Mouse (Mus musculus) right cerebral cortex, adult 2 months (tissue): ENCODE results near the gene Eng.

ENCODE experiments used
- DNase-seq, 2 experiments: peaks; one replicate each; pipeline ENCODE4 v3.0.0; 2021 to 2022; ENCODE audit warnings: low spot score in 2 of 2

The Eng gene

GRCm38 (mm10) chr2:32646379-32647056 is at the start of gene Eng:
Gene Eng, plus strand, starts transcription at chr2:32646595.
- no peak for DNase-seq

GRCm38 (mm10) chr2:32596725-32597124 is 49.7 kb upstream of the Eng start:
- no peak for DNase-seq

GRCm38 (mm10) chr2:32597248-32597647 is 49.1 kb upstream of the Eng start:
- no peak for DNase-seq

- no peak for DNase-seq
These were observed 48.7 kb upstream of the Eng start for GRCm38 (mm10) chr2:32597699-32598098.

- no peak for DNase-seq
These were observed 47.9 kb upstream of the Eng start for GRCm38 (mm10) chr2:32598506-32598905.

GRCm38 (mm10) chr2:32599409-32599808 is 47.0 kb upstream of the Eng start, which contains the start of gene St6galnac6:
Gene St6galnac6, plus strand, starts transcription at chr2:32599709.
- no peak for DNase-seq

GRCm38 (mm10) chr2:32601417-32602065 is 44.9 kb upstream of the Eng start:
- no peak for DNase-seq

GRCm38 (mm10) chr2:32602600-32603054 is 43.8 kb upstream of the Eng start:
- DNase-seq, result peak; percentile 92 to 94

GRCm38 (mm10) chr2:32604631-32605030 is 41.8 kb upstream of the Eng start:
- DNase-seq, result no peak

- peak; percentile 71 to 81 for DNase-seq
These were observed 39.9 kb upstream of the Eng start for GRCm38 (mm10) chr2:32606161-32607142.

GRCm38 (mm10) chr2:32607262-32607947 is 39.0 kb upstream of the Eng start:
- peak; percentile 55 to 60 for DNase-seq

- DNase-seq, result peak; percentile 43 to 47
These were observed 38.1 kb upstream of the Eng start for GRCm38 (mm10) chr2:32608141-32608777.

GRCm38 (mm10) chr2:32608778-32609435 is 37.5 kb upstream of the Eng start:
- no peak for DNase-seq

- DNase-seq, result peak; percentile 58 to 71
These were observed 35.7 kb upstream of the Eng start for GRCm38 (mm10) chr2:32610610-32611229.

- no peak for DNase-seq
These were observed 34.1 kb upstream of the Eng start for GRCm38 (mm10) chr2:32612274-32612673.

GRCm38 (mm10) chr2:32617109-32617508 is 29.3 kb upstream of the Eng start:
- no peak for DNase-seq

GRCm38 (mm10) chr2:32617601-32618000 is 28.8 kb upstream of the Eng start:
- no peak for DNase-seq

- DNase-seq, result no peak
These were observed 28.3 kb upstream of the Eng start for GRCm38 (mm10) chr2:32618051-32618450.

- DNase-seq, result no peak
These were observed 25.5 kb upstream of the Eng start for GRCm38 (mm10) chr2:32620682-32621516.
